Mouse (Mus musculus): Measurements from ENCODE around the gene Tnnt3.

Tnnt3 gene

GRCm38 (mm10) chr7:142476795-142477452, 21.7 kb upstream of the Tnnt3 start:
- no peak for DNase-seq (ENCODE audit: low read depth, low spot score)

- no peak for DNase-seq (ENCODE audit: low read depth, low spot score)
Observed at GRCm38 (mm10) chr7:142478001-142478400, 20.6 kb upstream of the Tnnt3 start.

- no peak for DNase-seq (ENCODE audit: low read depth, low spot score)
Observed at GRCm38 (mm10) chr7:142478574-142478973, 20.1 kb upstream of the Tnnt3 start.

- DNase-seq (ENCODE audit: low read depth, low spot score): no peak
Observed at GRCm38 (mm10) chr7:142479307-142479706, 19.3 kb upstream of the Tnnt3 start.

GRCm38 (mm10) chr7:142479886-142480285, 18.8 kb upstream of the Tnnt3 start:
- no peak for DNase-seq (ENCODE audit: low read depth, low spot score)

GRCm38 (mm10) chr7:142480661-142481060, 18.0 kb upstream of the Tnnt3 start:
- DNase-seq (ENCODE audit: low read depth, low spot score): no peak

GRCm38 (mm10) chr7:142481186-142481567, 17.5 kb upstream of the Tnnt3 start:
- peak; percentile 44 for DNase-seq (ENCODE audit: low read depth, low spot score)

GRCm38 (mm10) chr7:142481568-142482255, 16.9 kb upstream of the Tnnt3 start:
- DNase-seq (ENCODE audit: low read depth, low spot score): no peak

- DNase-seq (ENCODE audit: low read depth, low spot score): no peak
Observed at GRCm38 (mm10) chr7:142482256-142482609, 16.4 kb upstream of the Tnnt3 start.

GRCm38 (mm10) chr7:142483136-142483535, 15.5 kb upstream of the Tnnt3 start:
- no peak for DNase-seq (ENCODE audit: low read depth, low spot score)

- DNase-seq (ENCODE audit: low read depth, low spot score): no peak
Observed at GRCm38 (mm10) chr7:142484780-142485179, 13.9 kb upstream of the Tnnt3 start.

GRCm38 (mm10) chr7:142486751-142487162, 11.9 kb upstream of the Tnnt3 start:
- DNase-seq (ENCODE audit: low read depth, low spot score): no peak

GRCm38 (mm10) chr7:142487341-142487859, 11.2 kb upstream of the Tnnt3 start:
- peak; percentile 59 for DNase-seq (ENCODE audit: low read depth, low spot score)

- DNase-seq (ENCODE audit: low read depth, low spot score): no peak
Observed at GRCm38 (mm10) chr7:142488053-142488452, 10.6 kb upstream of the Tnnt3 start.

GRCm38 (mm10) chr7:142493535-142493934, 5.1 kb upstream of the Tnnt3 start:
- no peak for DNase-seq (ENCODE audit: low read depth, low spot score)

GRCm38 (mm10) chr7:142496158-142496557, 2.5 kb upstream of the Tnnt3 start:
- no peak for DNase-seq (ENCODE audit: low read depth, low spot score)

GRCm38 (mm10) chr7:142496800-142497199, 1.8 kb upstream of the Tnnt3 start:
- DNase-seq (ENCODE audit: low read depth, low spot score): no peak

- DNase-seq (ENCODE audit: low read depth, low spot score): no peak
Observed at GRCm38 (mm10) chr7:142497775-142498174, 861 bp upstream of the Tnnt3 start.

- DNase-seq (ENCODE audit: low read depth, low spot score): no peak
Observed at GRCm38 (mm10) chr7:142499010-142499721, 530 bp downstream of the Tnnt3 start.

- no peak for DNase-seq (ENCODE audit: low read depth, low spot score)
Observed at GRCm38 (mm10) chr7:142500032-142500431, 1.4 kb downstream of the Tnnt3 start.

GRCm38 (mm10) chr7:142503206-142503605, 4.6 kb downstream of the Tnnt3 start:
- DNase-seq (ENCODE audit: low read depth, low spot score): no peak

- DNase-seq (ENCODE audit: low read depth, low spot score): peak; percentile 67
Observed at GRCm38 (mm10) chr7:142505942-142506341, 7.3 kb downstream of the Tnnt3 start.

GRCm38 (mm10) chr7:142506501-142506900, 7.9 kb downstream of the Tnnt3 start:
- no peak for DNase-seq (ENCODE audit: low read depth, low spot score)
